Mouse (Mus musculus) intestine, postnatal 0 days (tissue): ENCODE data around the gene Cdan1. TPM values are rescaled to one million over a fixed set of nuclear protein-coding genes. Genes with fewer than 3 reads are reported as not detected.

Source experiments
- ATAC-seq: fragments of 200-750 bp; cut with Nextera tagmentation; 2 replicates; pipeline ENCODE4 v1.8.0; 2017; ENCODE audit warnings: mild to moderate bottlenecking, moderate TSS enrichment, moderate library complexity
- H3K27ac ChIP-seq: fragments of 300-500 bp; sonication (generic); 2 replicates; pipeline ENCODE4 v1.5.1; 2014; ENCODE audit warnings: mild to moderate bottlenecking, low read depth, low read length, moderate library complexity
- H3K27me3 ChIP-seq: fragments of 300-500 bp; sonication (generic); replicated peaks from 2 replicates; pipeline ENCODE4 v1.6.1; 2014; ENCODE audit warnings: low read length, mixed read lengths; ENCODE audit not compliant: control insufficient read depth, insufficient read depth
- H3K36me3 ChIP-seq: fragments of 300-500 bp; sonication (generic); 2 replicates; pipeline ENCODE4 v1.6.1; 2014; ENCODE audit warnings: mild to moderate bottlenecking, moderate library complexity; ENCODE audit not compliant: control insufficient read depth, insufficient read depth
- H3K4me1 ChIP-seq: fragments of 300-500 bp; sonication (generic); replicated peaks from 2 replicates; pipeline ENCODE4 v1.6.1; 2014; ENCODE audit warnings: antibody characterized with exemption, low read length, mixed read lengths; ENCODE audit not compliant: control insufficient read depth, insufficient read depth
- H3K4me2 ChIP-seq: fragments of 300-500 bp; sonication (generic); replicated peaks from 2 replicates; pipeline ENCODE4 v1.6.1; 2014; ENCODE audit warnings: low read depth, mild to moderate bottlenecking, moderate library complexity
- H3K4me3 ChIP-seq: fragments of 300-500 bp; sonication (generic); 2 replicates; pipeline ENCODE4 v1.5.1; 2014; ENCODE audit warnings: low read depth, low read length
- H3K9ac ChIP-seq: fragments of 300-500 bp; sonication (generic); 2 replicates; pipeline ENCODE4 v1.6.1; 2014; ENCODE audit warnings: mild to moderate bottlenecking, low read depth, low read length
- H3K9me3 ChIP-seq: fragments of 300-500 bp; sonication (generic); 2 replicates; pipeline ENCODE4 v1.6.1; 2016; ENCODE audit warnings: mixed run types; ENCODE audit not compliant: control insufficient read depth
- CTCF ChIP-seq: sonication (generic); IDR thresholded peaks from 2 replicates; pipeline ENCODE4 v1.5.1; 2016; ENCODE audit warnings: low read depth, mild to moderate bottlenecking, control low read depth, antibody characterized with exemption, moderate library complexity
- WGBS: fragments of 180-500 bp; shearing (Covaris S2); extraction: QIAGEN DNeasy Blood & Tissue Kit; methylation state at CpG from one replicate; pipeline ENCODE4 v1.1.7; 2014; 5-methylcytosine and 5-hydroxymethylcytosine counted together
- polyA plus RNA-seq: library from polyadenylated mRNA; unstranded; fragments of >200 nt; fragmentation: Nextera tagmentation; extraction: Ambion mirVana; gene quantifications from 2 replicates; pipeline ENCODE4 v1.2.1, GENCODE M21; 2015

The Cdan1 gene
- polyA plus RNA-seq, 1 experiment from 2014 or later, result 1.9 TPM

- Histone ChIP-seq H3K4me1 (no peaks in the 10 kb centered on the region), H3K36me3 (peaks cover 48% of the 10 kb centered on the region), H3K9ac (no peak overlapping the region), H3K4me2 (no peak overlapping the region), H3K9me3 (no peaks in the 10 kb centered on the region), H3K27ac (no peak overlapping the region; the same call in 1 of the 2 replicates), H3K27me3 (no peaks in the 10 kb centered on the region), H3K4me3 (no peak overlapping the region)
- peak; percentile 81 for TF ChIP-seq CTCF
- 13% methylated on average over 1 of the region's 1 CpGs for WGBS
- 0 out of 2 replicates have a peak, but pooled peaks have one; percentile 10 for ATAC-seq
Measured at GRCm38 (mm10) chr2:120866561-120866960, 16.6 kb upstream of the Cdan1 start.

- H3K9ac ChIP-seq, result no peak overlapping the region
- H3K27ac ChIP-seq, result no peak overlapping the region
- H3K9me3 ChIP-seq, result no peaks in the 10 kb centered on the region
- WGBS, result 97% methylated on average over 1 of the region's 1 CpGs
- H3K36me3 ChIP-seq, result peaks cover 42% of the 10 kb centered on the region
- H3K4me1 ChIP-seq, result no peaks in the 10 kb centered on the region
- H3K27me3 ChIP-seq, result no peaks in the 10 kb centered on the region
- no peak overlapping the region for H3K4me2 ChIP-seq
- no peak for TF ChIP-seq CTCF
- no peak for ATAC-seq
- no peak overlapping the region for H3K4me3 ChIP-seq
Measured at GRCm38 (mm10) chr2:120863389-120863788, 13.5 kb upstream of the Cdan1 start.

GRCm38 (mm10) chr2:120860699-120861098 lies 10.8 kb upstream of the Cdan1 start:
- Histone ChIP-seq H3K9ac (no peak overlapping the region), H3K27ac (no peak overlapping the region), H3K27me3 (no peaks in the 10 kb centered on the region), H3K4me3 (no peak overlapping the region), H3K36me3 (peaks cover 32% of the 10 kb centered on the region), H3K4me1 (no peaks in the 10 kb centered on the region), H3K4me2 (no peak overlapping the region), H3K9me3 (no peaks in the 10 kb centered on the region)
- WGBS, result 63% methylated on average over 1 of the region's 1 CpGs
- ATAC-seq, result no peak
- no peak for TF ChIP-seq CTCF

- H3K9me3 ChIP-seq, result no peaks in the 10 kb centered on the region
- H3K36me3 ChIP-seq, result peaks cover 14% of the 10 kb centered on the region; the same call in 1 of the 2 replicates
- H3K9ac ChIP-seq, result no peak overlapping the region
- H3K4me2 ChIP-seq, result no peak overlapping the region
- no peak for TF ChIP-seq CTCF
- H3K4me3 ChIP-seq, result no peak overlapping the region
- WGBS, result 93% methylated on average over 3 of the region's 3 CpGs
- H3K4me1 ChIP-seq, result no peaks in the 10 kb centered on the region
- ATAC-seq, result no peak
- H3K27me3 ChIP-seq, result no peaks in the 10 kb centered on the region
- no peak overlapping the region for H3K27ac ChIP-seq
Measured at GRCm38 (mm10) chr2:120858131-120858530, 8.2 kb upstream of the Cdan1 start.

GRCm38 (mm10) chr2:120853151-120853550 lies 3.2 kb upstream of the Cdan1 start:
- H3K9me3 ChIP-seq, result no peaks in the 10 kb centered on the region
- no peak for ATAC-seq
- no peak overlapping the region for H3K9ac ChIP-seq
- H3K27ac ChIP-seq, result no peak overlapping the region; the same call in 1 of the 2 replicates
- H3K4me2 ChIP-seq, result no peak overlapping the region
- H3K36me3 ChIP-seq, result no peaks in the 10 kb centered on the region
- no peak for TF ChIP-seq CTCF
- WGBS, result 62% methylated on average over 3 of the region's 3 CpGs
- H3K4me3 ChIP-seq, result no peak overlapping the region
- no peaks in the 10 kb centered on the region for H3K4me1 ChIP-seq
- no peaks in the 10 kb centered on the region for H3K27me3 ChIP-seq

- H3K27ac ChIP-seq, result no peak overlapping the region
- no peak for TF ChIP-seq CTCF
- no peaks in the 10 kb centered on the region for H3K27me3 ChIP-seq
- H3K9me3 ChIP-seq, result no peaks in the 10 kb centered on the region
- H3K4me3 ChIP-seq, result no peak overlapping the region
- H3K9ac ChIP-seq, result no peak overlapping the region
- WGBS, result 27% methylated on average over 1 of the region's 1 CpGs
- no peak overlapping the region for H3K4me2 ChIP-seq
- H3K4me1 ChIP-seq, result no peaks in the 10 kb centered on the region
- no peak for ATAC-seq
- no peaks in the 10 kb centered on the region for H3K36me3 ChIP-seq
Measured at GRCm38 (mm10) chr2:120852626-120853025, 2.7 kb upstream of the Cdan1 start.

- peak; percentile 99 for ATAC-seq
- Histone ChIP-seq H3K36me3 (no peaks in the 10 kb centered on the region), H3K9ac (peak within 1 kb of the TSS; percentile 75), H3K9me3 (no peaks in the 10 kb centered on the region), H3K4me1 (no peaks in the 10 kb centered on the region), H3K4me3 (peak within 1 kb of the TSS; percentile 85), H3K27me3 (no peaks in the 10 kb centered on the region), H3K4me2 (peak within 1 kb of the TSS; percentile 72), H3K27ac (0 out of 2 replicates have a peak within 1 kb of the TSS, but pooled peaks have one; percentile 24)
- peak; percentile 43 for TF ChIP-seq CTCF
- WGBS, result 1% methylated on average over 39 of the region's 39 CpGs
Measured at GRCm38 (mm10) chr2:120850424-120851082, 625 bp upstream of the Cdan1 start, which contains the start of gene Ttbk2. Ttbk2 (minus strand) TSS chr2:120850604.
